Mouse (Mus musculus) heart, adult 2 months (tissue): ENCODE data around the gene Wrb. TPM values are rescaled to one million over a fixed set of nuclear protein-coding genes. Genes with fewer than 3 reads are reported as not detected.
A peak's percentile ranks its signal among the peaks of the same experiment; 100 is the strongest.
"Not testable (repeated sequence)": the region's sequence is repeated elsewhere in the genome, so short reads cannot be mapped to it uniquely, and the experiment has no call there.

Source experiments
- DNase-seq, 2 experiments: peaks; one replicate each; pipeline ENCODE4 v3.0.0; 2021
- H3K27ac ChIP-seq: fragments of 200-600 bp; 2 replicates; pipeline ENCODE4 v1.8.1; 2022
- H3K27me3 ChIP-seq: fragments of 200-500 bp; 2 replicates; pipeline ENCODE4 v1.6.1; 2012; ENCODE audit warnings: mild to moderate bottlenecking, low read length, inconsistent platforms, mixed read lengths; ENCODE audit not compliant: control insufficient read depth, insufficient read depth
- H3K36me3 ChIP-seq: fragments of 200-500 bp; 2 replicates; pipeline ENCODE4 v1.6.1; 2012; ENCODE audit warnings: low read length, inconsistent platforms; ENCODE audit not compliant: control insufficient read depth, insufficient read depth
- H3K4me1 ChIP-seq: fragments of 200-500 bp; 2 replicates; pipeline ENCODE4 v1.6.1; 2011; ENCODE audit warnings: low read length; ENCODE audit not compliant: control insufficient read depth, insufficient read depth
- H3K4me3 ChIP-seq: fragments of 200-600 bp; 2 replicates; pipeline ENCODE4 v1.8.1; 2022
- H3K79me2 ChIP-seq: fragments of 200-500 bp; replicated peaks from 2 replicates; pipeline ENCODE4 v1.6.1; 2012; ENCODE audit warnings: mild to moderate bottlenecking, inconsistent platforms, low read length, moderate library complexity, mixed read lengths; ENCODE audit not compliant: control insufficient read depth, insufficient read depth
- H3K9ac ChIP-seq: fragments of 200-500 bp; 2 replicates; pipeline ENCODE4 v1.6.1; 2012; ENCODE audit warnings: low read depth, mild to moderate bottlenecking, control low read depth, inconsistent platforms, low read length, mixed read lengths
- CTCF ChIP-seq: fragments of 200-600 bp; IDR thresholded peaks from 2 replicates; pipeline ENCODE4 v1.8.1; 2022; ENCODE audit warnings: antibody characterized with exemption, mild to moderate bottlenecking, moderate library complexity
- EP300 ChIP-seq: fragments of 200-500 bp; IDR thresholded peaks from 2 replicates; pipeline ENCODE4 v1.6.1; 2011; ENCODE audit warnings: low read depth, low read length, control low read depth; ENCODE audit not compliant: insufficient read depth
- POLR2A ChIP-seq: fragments of 200-500 bp; IDR thresholded peaks from 2 replicates; pipeline ENCODE4 v1.6.1; 2011; ENCODE audit warnings: mild to moderate bottlenecking, low read depth, low read length, control low read depth; ENCODE audit not compliant: insufficient read depth
- WGBS: fragments of 180-500 bp; shearing (Covaris S2); methylation state at CpG from one replicate; pipeline ENCODE4 v1.1.7; 2018; 5-methylcytosine and 5-hydroxymethylcytosine counted together
- intact Hi-C: fragments of 180-260 bp; cut with DNase I; formaldehyde crosslinking; loops from one replicate; pipeline ENCODE4 v1.15.1; 2025
- long read RNA-seq: library from polyadenylated mRNA; stranded (forward); transcript quantifications from one replicate; pipeline ENCODE4 v2.0.0, GENCODE M21; 2021
- polyA plus RNA-seq: library from polyadenylated mRNA; depleted of rRNA; stranded (reverse); fragments of >200 nt; gene quantifications from 2 replicates; pipeline ENCODE4 v1.2.3, GENCODE M21; 2012; rRNA removed
- total RNA-seq, 2 experiments: library from RNA; stranded (reverse); gene quantifications; 2 replicates each; pipeline ENCODE4 v1.2.3; 2021

Gene Wrb
- total RNA-seq (10 to 100 TPM; 16.1 to 18.9 TPM), polyA plus RNA-seq (32.6 and 32.7 TPM in 2 replicates)
- long read RNA-seq, transcript Wrb-201 (5 exons, 2,495 nt), result major isoform, 25 of 27 reads
- long read RNA-seq, partial matches to known transcripts, result 0 of 27 reads
- long read RNA-seq, other reads (novel, unspliced or antisense), result 2 of 27 reads

GRCm38 (mm10) chr16:96145110-96145800 lies at the start of gene Wrb:
Gene Wrb (plus strand): TSS chr16:96145407.
- WGBS, result under 1% methylated on average over 59 of the region's 68 CpGs
- intact Hi-C loops, result loop anchor here (1.0 to 5.0 kb wide), 2 partner anchors 63 to 153 kb away; partner anchors contain the start of genes Brwd1 and Psmg1
- Histone ChIP-seq H3K36me3 (no peaks in the 10 kb centered on the region), H3K27ac (peak within 1 kb of the TSS; percentile 10; the same call in 1 of the 2 replicates), H3K4me1 (no peaks in the 10 kb centered on the region), H3K4me3 (peak within 1 kb of the TSS; percentile 86), H3K79me2 (no peaks in the 10 kb centered on the region), H3K27me3 (no peaks in the 10 kb centered on the region), H3K9ac (peak within 1 kb of the TSS; percentile 70)
- TF ChIP-seq CTCF (peak; percentile 96; the same call in 1 of the 2 replicates), POLR2A (peak; percentile 76), EP300 (peak; percentile 96)
- peak; percentile 99 to 100 for DNase-seq

- DNase-seq, result no peak
- 85% methylated on average over 5 of the region's 5 CpGs for WGBS
- intact Hi-C loops, result no loop called here
- Histone ChIP-seq H3K27me3 (no peaks in the 10 kb centered on the region), H3K79me2 (no peaks in the 10 kb centered on the region), H3K36me3 (no peaks in the 10 kb centered on the region), H3K4me3 (no peak overlapping the region), H3K27ac (no peak overlapping the region), H3K4me1 (peaks cover 1% of the 10 kb centered on the region; the same call in 1 of the 2 replicates), H3K9ac (no peak overlapping the region)
- TF ChIP-seq POLR2A, result no peak
- no peak for TF ChIP-seq CTCF
Measured at GRCm38 (mm10) chr16:96095966-96096365, 49.2 kb upstream of the Wrb start.

- intact Hi-C loops, result not testable (repeated sequence)
Measured at GRCm38 (mm10) chr16:96097811-96098210, 47.4 kb upstream of the Wrb start.

GRCm38 (mm10) chr16:96103036-96103435 lies 42.2 kb upstream of the Wrb start:
- intact Hi-C loops, result no loop called here

More at GRCm38 (mm10) chr16:96097811-96098210, 47.4 kb upstream of the Wrb start:
- DNase-seq, H3K9ac ChIP-seq, H3K79me2 ChIP-seq, H3K36me3 ChIP-seq, H3K4me1 ChIP-seq, H3K4me3 ChIP-seq, H3K27ac ChIP-seq, H3K27me3 ChIP-seq: not testable (repeated sequence)

GRCm38 (mm10) chr16:96109673-96110072 lies 35.5 kb upstream of the Wrb start:
- no peak for DNase-seq
- H3K36me3 ChIP-seq, result no peaks in the 10 kb centered on the region
- no peak for TF ChIP-seq POLR2A
- no peak for TF ChIP-seq EP300
- no peak for TF ChIP-seq CTCF
- no peaks in the 10 kb centered on the region for H3K79me2 ChIP-seq
- no peak overlapping the region for H3K27ac ChIP-seq
- H3K4me1 ChIP-seq, result no peaks in the 10 kb centered on the region
- intact Hi-C loops, result no loop called here
- H3K4me3 ChIP-seq, result no peak overlapping the region
- no peak overlapping the region for H3K9ac ChIP-seq
- no peaks in the 10 kb centered on the region for H3K27me3 ChIP-seq
- WGBS, result 60% methylated on average over 4 of the region's 4 CpGs

More at GRCm38 (mm10) chr16:96103036-96103435, 42.2 kb upstream of the Wrb start:
- Histone ChIP-seq H3K79me2 (no peaks in the 10 kb centered on the region), H3K36me3 (no peaks in the 10 kb centered on the region), H3K9ac (no peak overlapping the region), H3K27ac (no peak overlapping the region), H3K4me1 (no peaks in the 10 kb centered on the region), H3K4me3 (no peak overlapping the region), H3K27me3 (no peaks in the 10 kb centered on the region)
- no peak for DNase-seq
- TF ChIP-seq POLR2A (no peak), CTCF (peak; percentile 69), EP300 (no peak)
- 50% methylated on average over 2 of the region's 2 CpGs for WGBS

GRCm38 (mm10) chr16:96110655-96111345 lies 34.4 kb upstream of the Wrb start:
- 83% methylated on average over 5 of the region's 5 CpGs for WGBS
- H3K79me2 ChIP-seq, result no peaks in the 10 kb centered on the region
- H3K4me1 ChIP-seq, result no peaks in the 10 kb centered on the region
- no peaks in the 10 kb centered on the region for H3K36me3 ChIP-seq
- TF ChIP-seq CTCF (no peak), POLR2A (no peak), EP300 (no peak)
- DNase-seq, result no peak
- intact Hi-C loops, result no loop called here
- no peaks in the 10 kb centered on the region for H3K27me3 ChIP-seq
- H3K27ac ChIP-seq, result no peak overlapping the region
- H3K9ac ChIP-seq, result no peak overlapping the region
- no peak overlapping the region for H3K4me3 ChIP-seq
